Mouse (Mus musculus): ENCODE data around the gene Spem2.

DNA sequence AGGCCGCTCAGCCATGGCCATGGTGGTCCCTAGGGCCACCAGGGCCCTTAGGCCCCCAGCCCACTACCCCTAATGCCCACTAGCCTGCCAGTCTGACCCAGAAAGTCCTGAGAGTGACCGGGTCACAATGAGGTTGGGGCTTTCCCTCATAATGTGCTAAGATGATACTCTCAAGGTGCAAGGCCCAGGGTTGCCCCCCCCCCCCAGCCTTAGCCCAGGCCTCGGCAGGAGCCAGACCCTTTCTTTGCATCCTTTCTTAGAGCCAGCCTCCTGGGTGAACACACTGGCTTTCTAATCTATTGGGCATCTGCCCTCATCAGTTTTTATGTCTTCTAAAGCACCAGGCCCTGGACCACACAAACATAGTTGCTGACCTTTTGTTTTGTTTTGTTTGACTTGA lies 3.8 kb upstream of the Spem2 start, which contains the start of gene Spem1:
- TF ChIP-seq SIN3A (IDR thresholded peaks at IDR 0.05; ENCODE audit: low read length): no peak
- no peak for TF ChIP-seq POLR2A (IDR thresholded peaks at IDR 0.05; ENCODE audit: low read depth, low read length)

Measured in CH12.LX (cell line).